Mouse (Mus musculus) forebrain, postnatal 0 days (tissue): ENCODE measurements at regions not wholly inside any gene's neighbourhood (a gene's known extent, or its start where the extent isn't known, plus 50 kb on each side); places are given as distances from the start of the nearest gene placed in this dataset.

Experiments used
- ATAC-seq: fragments of 200-750 bp; cut with Nextera tagmentation; 2 replicates; pipeline ENCODE4 v1.8.0; 2017; ENCODE audit warnings: mild to moderate bottlenecking, moderate library complexity
- DNase-seq: peaks from one replicate; pipeline ENCODE4 v3.0.0-alpha.2; 2015
- H3K27ac ChIP-seq: fragments of 300-500 bp; sonication (generic); 2 replicates; pipeline ENCODE4 v1.5.1; 2014; ENCODE audit warnings: low read depth, mild to moderate bottlenecking, antibody characterized with exemption, low read length, moderate library complexity, mixed read lengths
- H3K27me3 ChIP-seq: fragments of 300-500 bp; sonication (generic); 2 replicates; pipeline ENCODE4 v1.6.1; 2014; ENCODE audit warnings: mild to moderate bottlenecking, low read length, mixed read lengths; ENCODE audit not compliant: insufficient read depth
- H3K36me3 ChIP-seq: fragments of 300-500 bp; sonication (generic); 2 replicates; pipeline ENCODE4 v1.6.1; 2014; ENCODE audit warnings: mild to moderate bottlenecking, moderate library complexity; ENCODE audit not compliant: insufficient read depth
- H3K4me1 ChIP-seq: fragments of 300-500 bp; sonication (generic); 2 replicates; pipeline ENCODE4 v1.6.1; 2014; ENCODE audit warnings: antibody characterized with exemption; ENCODE audit not compliant: insufficient read depth
- H3K4me2 ChIP-seq: fragments of 300-500 bp; sonication (generic); 2 replicates; pipeline ENCODE4 v1.6.1; 2014; ENCODE audit warnings: low read depth, mild to moderate bottlenecking, moderate library complexity
- H3K4me3 ChIP-seq: fragments of 300-500 bp; sonication (generic); 2 replicates; pipeline ENCODE4 v1.5.1; 2014; ENCODE audit warnings: low read depth, low read length, mixed read lengths
- H3K9ac ChIP-seq: fragments of 300-500 bp; sonication (generic); 2 replicates; pipeline ENCODE4 v1.6.1; 2014; ENCODE audit warnings: mild to moderate bottlenecking
- H3K9me3 ChIP-seq: fragments of 300-500 bp; sonication (generic); 2 replicates; pipeline ENCODE4 v1.6.1; 2016; ENCODE audit warnings: low read length
- CTCF ChIP-seq: sonication (generic); IDR thresholded peaks from 2 replicates; pipeline ENCODE4 v1.5.1; 2016; ENCODE audit warnings: antibody characterized with exemption, control low read depth, low read depth
- WGBS: fragments of 180-500 bp; shearing (Covaris S2); extraction: QIAGEN DNeasy Blood & Tissue Kit; methylation state at CpG from one replicate; pipeline ENCODE4 v1.1.7; 2014; 5-methylcytosine and 5-hydroxymethylcytosine counted together

GRCm38 (mm10) chr11:84604781-84605180, 79.4 kb upstream of the Lhx1 start:
- H3K9ac ChIP-seq = no peak overlapping the region
- ATAC-seq = no peak
- no peak overlapping the region for H3K4me2 ChIP-seq
- DNase-seq = no peak
- no peak overlapping the region for H3K4me3 ChIP-seq
- H3K4me1 ChIP-seq = no peaks in the 10 kb centered on the region
- H3K27ac ChIP-seq = no peak overlapping the region
- 6% methylated on average over 6 of the region's 6 CpGs for WGBS
- no peak for TF ChIP-seq CTCF
- no peaks in the 10 kb centered on the region for H3K9me3 ChIP-seq
- peaks cover 4% of the 10 kb centered on the region for H3K27me3 ChIP-seq
- no peaks in the 10 kb centered on the region for H3K36me3 ChIP-seq

GRCm38 (mm10) chr11:84599267-84599841, 74.0 kb upstream of the Lhx1 start:
- Histone ChIP-seq H3K36me3 (no peaks in the 10 kb centered on the region), H3K9me3 (no peaks in the 10 kb centered on the region), H3K4me3 (no peak overlapping the region), H3K27me3 (peaks cover 6% of the 10 kb centered on the region), H3K4me1 (no peaks in the 10 kb centered on the region), H3K9ac (no peak overlapping the region), H3K27ac (no peak overlapping the region), H3K4me2 (no peak overlapping the region)
- ATAC-seq (no peak; the same call in 1 of the 2 replicates), DNase-seq (no peak)
- TF ChIP-seq CTCF = no peak
- WGBS = 48% methylated on average over 15 of the region's 15 CpGs

DNA sequence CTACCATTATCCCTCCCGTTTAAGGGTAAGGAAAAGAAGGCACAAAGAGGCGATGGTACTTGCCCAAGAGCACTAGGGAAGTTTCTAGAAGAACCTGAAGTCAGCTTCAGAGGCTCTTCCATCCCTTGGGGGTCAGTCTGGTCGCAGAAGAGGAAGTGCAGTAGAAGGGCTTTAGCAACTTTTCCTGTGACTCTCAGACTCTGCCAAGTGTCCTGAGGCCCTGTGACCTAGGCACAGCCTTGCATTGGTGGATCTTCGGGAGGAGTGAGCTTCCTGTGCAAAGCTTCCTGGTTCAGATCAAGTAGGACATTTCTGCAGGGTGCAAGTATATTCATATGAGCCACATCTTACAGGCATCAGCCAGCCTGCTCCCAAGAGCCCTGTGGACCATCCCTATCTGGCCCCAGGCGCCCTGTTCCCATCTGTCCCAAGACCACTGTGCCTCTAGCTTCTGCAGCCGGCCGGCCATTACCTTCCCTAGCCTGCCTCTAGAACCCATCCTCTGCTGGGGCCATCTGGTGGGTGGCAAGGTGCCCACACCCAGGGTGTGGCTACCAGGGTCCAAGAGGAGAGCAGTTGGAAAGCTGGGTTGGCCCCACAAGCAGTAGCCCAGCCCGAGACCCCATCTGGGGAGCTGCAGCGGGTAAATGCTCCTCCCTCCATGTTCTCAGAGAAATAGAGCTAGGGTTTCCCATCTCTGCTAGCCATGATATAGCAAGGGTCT, 72.4 kb upstream of the Lhx1 start:
- Histone ChIP-seq H3K4me3 (no peak overlapping the region), H3K4me2 (no peak overlapping the region), H3K9me3 (no peaks in the 10 kb centered on the region), H3K27me3 (peaks cover 6% of the 10 kb centered on the region), H3K9ac (no peak overlapping the region), H3K27ac (no peak overlapping the region), H3K36me3 (no peaks in the 10 kb centered on the region), H3K4me1 (no peaks in the 10 kb centered on the region)
- TF ChIP-seq CTCF = no peak
- ATAC-seq (no peak), DNase-seq (no peak)
- 85% methylated on average over 9 of the region's 9 CpGs for WGBS

GRCm38 (mm10) chr11:84592715-84593339, 67.5 kb upstream of the Lhx1 start:
- no peaks in the 10 kb centered on the region for H3K36me3 ChIP-seq
- 20% methylated on average over 6 of the region's 6 CpGs for WGBS
- H3K9me3 ChIP-seq = no peaks in the 10 kb centered on the region
- no peaks in the 10 kb centered on the region; the same call in none of the 2 replicates for H3K27me3 ChIP-seq
- H3K9ac ChIP-seq = no peak overlapping the region
- no peak overlapping the region for H3K4me3 ChIP-seq
- DNase-seq = no peak
- ATAC-seq = no peak
- no peak for TF ChIP-seq CTCF
- H3K4me1 ChIP-seq = no peaks in the 10 kb centered on the region
- no peak overlapping the region for H3K27ac ChIP-seq
- no peak overlapping the region for H3K4me2 ChIP-seq

GRCm38 (mm10) chr11:84587107-84587506, 61.8 kb upstream of the Lhx1 start:
- Histone ChIP-seq H3K36me3 (no peaks in the 10 kb centered on the region), H3K27ac (no peak overlapping the region), H3K4me1 (no peaks in the 10 kb centered on the region), H3K27me3 (no peaks in the 10 kb centered on the region; the same call in 1 of the 2 replicates), H3K9ac (no peak overlapping the region), H3K9me3 (no peaks in the 10 kb centered on the region), H3K4me2 (no peak overlapping the region), H3K4me3 (no peak overlapping the region)
- no peak for TF ChIP-seq CTCF
- DNase-seq (no peak), ATAC-seq (no peak)
- 29% methylated on average over 14 of the region's 14 CpGs for WGBS

DNA sequence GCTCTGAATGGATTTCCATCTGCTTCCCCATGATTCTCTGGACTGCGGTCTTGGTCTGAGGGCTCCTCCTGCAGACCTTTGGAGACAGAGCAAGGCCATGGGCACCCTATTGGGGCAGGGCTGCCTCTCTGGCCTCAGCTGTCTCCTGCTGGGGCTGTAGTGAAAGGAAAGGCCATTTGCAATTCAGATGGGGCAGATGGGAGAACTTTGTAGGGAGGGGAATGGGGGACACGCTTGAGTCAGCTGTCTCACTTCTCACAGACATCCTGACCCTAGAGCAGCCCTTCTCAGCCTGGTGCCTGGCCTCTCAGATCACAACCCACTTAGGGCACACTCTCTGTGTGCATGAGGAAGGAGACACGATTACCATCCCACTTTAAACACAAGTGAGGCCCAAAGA, 60.3 kb upstream of the Lhx1 start:
- no peak overlapping the region for H3K4me3 ChIP-seq
- H3K27ac ChIP-seq = no peak overlapping the region
- H3K36me3 ChIP-seq = no peaks in the 10 kb centered on the region
- ATAC-seq (no peak), DNase-seq (no peak)
- H3K27me3 ChIP-seq = no peaks in the 10 kb centered on the region
- 30% methylated on average over 3 of the region's 3 CpGs for WGBS
- no peak for TF ChIP-seq CTCF
- no peak overlapping the region for H3K4me2 ChIP-seq
- H3K4me1 ChIP-seq = no peaks in the 10 kb centered on the region
- no peak overlapping the region for H3K9ac ChIP-seq
- H3K9me3 ChIP-seq = no peaks in the 10 kb centered on the region
